Mouse (Mus musculus) stomach, postnatal 0 days (tissue): ENCODE results near the gene 2310011J03Rik.

Source experiments
- CTCF ChIP-seq: IDR thresholded peaks from 2 replicates; pipeline ENCODE4 v1.5.1; 2016; ENCODE audit warnings: antibody characterized with exemption, low read depth, mild to moderate bottlenecking, moderate library complexity
- EP300 ChIP-seq: optimal IDR thresholded peaks from 2 replicates; pipeline ENCODE3; 2016; ENCODE audit warnings: antibody characterized with exemption

DNA sequence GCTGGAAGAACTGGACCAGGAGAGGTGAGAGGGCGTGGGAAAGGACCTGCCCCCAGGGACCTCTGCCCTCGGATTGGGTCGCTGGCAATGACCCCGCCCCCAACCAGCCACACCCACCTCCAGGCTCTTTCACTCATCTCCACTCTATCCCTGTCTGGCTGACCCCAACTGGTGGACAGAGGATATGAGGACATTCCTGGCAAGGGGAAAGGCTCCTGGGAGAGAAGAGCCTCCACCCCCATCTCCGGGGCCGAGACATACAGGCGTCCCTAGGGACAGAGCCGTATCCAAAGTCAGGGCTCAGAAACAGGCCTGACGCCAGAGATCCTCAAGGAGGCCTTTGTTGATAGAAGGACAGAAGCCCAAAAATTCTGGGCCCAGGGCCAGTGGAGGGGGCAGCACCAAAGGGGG lies 17.9 kb downstream of the 2310011J03Rik start:
- TF ChIP-seq CTCF (no peak), EP300 (no peak)
